Mouse (Mus musculus): ENCODE data around the gene Ube2f.

- TF ChIP-seq CTCF (IDR thresholded peaks at IDR 0.05; ENCODE audit: control insufficient read depth, insufficient read depth, low read length) (no peak), POLR2A (IDR thresholded peaks at IDR 0.05; ENCODE audit: borderline replicate concordance, control insufficient read depth, low read depth, low read length) (no peak)
Observed at GRCm38 (mm10) chr1:91262508-91262907, 12.4 kb downstream of the Ube2f start.
